Mouse (Mus musculus): ENCODE measurements around the gene Ip6k3. TPM values are rescaled to one million over a fixed set of nuclear protein-coding genes. Genes with fewer than 3 reads are reported as not detected.
A peak's percentile ranks its signal among the peaks of the same experiment; 100 is the strongest.

Ip6k3 gene
- polyA plus RNA-seq, 1 experiment from 2014 or later = not detected

GRCm38 (mm10) chr17:27200801-27201200 lies 33.2 kb upstream of the Ip6k3 start:
- DNase-seq (ENCODE audit: low spot score) (no peak), ATAC-seq (replicated peaks; ENCODE audit: low FRiP score, low TSS enrichment, low read depth) (no peak)
- Histone ChIP-seq H3K36me3 (ENCODE audit: control insufficient read depth, insufficient read depth, low read length) (peaks cover 57% of the 10 kb centered on the region), H3K4me2 (ENCODE audit: low read length) (no peak overlapping the region), H3K27ac (ENCODE audit: low read depth) (no peak overlapping the region), H3K9ac (ENCODE audit: low read length) (no peak overlapping the region), H3K4me3 (ENCODE audit: low read depth, low read length) (no peak overlapping the region), H3K27me3 (replicated peaks; ENCODE audit: control insufficient read depth, insufficient read depth, low read length) (no peaks in the 10 kb centered on the region), H3K9me3 (ENCODE audit: control insufficient read depth, low read length) (no peaks in the 10 kb centered on the region), H3K4me1 (replicated peaks; ENCODE audit: control insufficient read depth, insufficient read depth, low read length) (peaks cover 24% of the 10 kb centered on the region)
- whole genome bisulfite sequencing = 31% methylated on average over 11 of the region's 11 CpGs

GRCm38 (mm10) chr17:27199864-27200263 lies 32.3 kb upstream of the Ip6k3 start:
- H3K27ac ChIP-seq (ENCODE audit: low read depth) = no peak overlapping the region
- H3K4me3 ChIP-seq (ENCODE audit: low read depth, low read length) = no peak overlapping the region
- DNase-seq (ENCODE audit: low spot score) = no peak
- H3K4me2 ChIP-seq (ENCODE audit: low read length) = no peak overlapping the region
- ATAC-seq (replicated peaks; ENCODE audit: low FRiP score, low TSS enrichment, low read depth) = no peak
- 65% methylated on average over 7 of the region's 7 CpGs for WGBS
- no peak overlapping the region for H3K9ac ChIP-seq (ENCODE audit: low read length)
- peaks cover 23% of the 10 kb centered on the region for H3K4me1 ChIP-seq (replicated peaks; ENCODE audit: control insufficient read depth, insufficient read depth, low read length)
- no peaks in the 10 kb centered on the region for H3K27me3 ChIP-seq (replicated peaks; ENCODE audit: control insufficient read depth, insufficient read depth, low read length)
- no peaks in the 10 kb centered on the region for H3K9me3 ChIP-seq (ENCODE audit: control insufficient read depth, low read length)
- peaks cover 66% of the 10 kb centered on the region for H3K36me3 ChIP-seq (ENCODE audit: control insufficient read depth, insufficient read depth, low read length)

- WGBS = 98% methylated on average over 9 of the region's 9 CpGs
- H3K4me1 ChIP-seq (replicated peaks; ENCODE audit: control insufficient read depth, insufficient read depth, low read length) = peaks cover 20% of the 10 kb centered on the region
- no peak overlapping the region for H3K9ac ChIP-seq (ENCODE audit: low read length)
- ATAC-seq (replicated peaks; ENCODE audit: low FRiP score, low TSS enrichment, low read depth) (no peak), DNase-seq (ENCODE audit: low spot score) (no peak)
- no peak overlapping the region for H3K4me3 ChIP-seq (ENCODE audit: low read depth, low read length)
- H3K27ac ChIP-seq (ENCODE audit: low read depth) = no peak overlapping the region
- H3K9me3 ChIP-seq (ENCODE audit: control insufficient read depth, low read length) = no peaks in the 10 kb centered on the region
- no peak overlapping the region for H3K4me2 ChIP-seq (ENCODE audit: low read length)
- peaks cover 73% of the 10 kb centered on the region for H3K36me3 ChIP-seq (ENCODE audit: control insufficient read depth, insufficient read depth, low read length)
- no peaks in the 10 kb centered on the region for H3K27me3 ChIP-seq (replicated peaks; ENCODE audit: control insufficient read depth, insufficient read depth, low read length)
Measured at GRCm38 (mm10) chr17:27199205-27199604, 31.6 kb upstream of the Ip6k3 start.

- H3K36me3 ChIP-seq (ENCODE audit: control insufficient read depth, insufficient read depth, low read length) = peaks cover 95% of the 10 kb centered on the region
- H3K4me2 ChIP-seq (ENCODE audit: low read length) = no peak overlapping the region
- DNase-seq (ENCODE audit: low spot score) = no peak
- H3K27me3 ChIP-seq (replicated peaks; ENCODE audit: control insufficient read depth, insufficient read depth, low read length) = no peaks in the 10 kb centered on the region
- no peak for ATAC-seq (replicated peaks; ENCODE audit: low FRiP score, low TSS enrichment, low read depth)
- no peak overlapping the region for H3K27ac ChIP-seq (ENCODE audit: low read depth)
- peaks cover 6% of the 10 kb centered on the region for H3K4me1 ChIP-seq (replicated peaks; ENCODE audit: control insufficient read depth, insufficient read depth, low read length)
- H3K9ac ChIP-seq (ENCODE audit: low read length) = no peak overlapping the region
- H3K4me3 ChIP-seq (ENCODE audit: low read depth, low read length) = no peak overlapping the region
- no peaks in the 10 kb centered on the region for H3K9me3 ChIP-seq (ENCODE audit: control insufficient read depth, low read length)
- 81% methylated on average over 9 of the region's 9 CpGs for WGBS
Measured at GRCm38 (mm10) chr17:27196206-27196605, 28.6 kb upstream of the Ip6k3 start.

GRCm38 (mm10) chr17:27194258-27195185 lies 26.9 kb upstream of the Ip6k3 start:
- DNase-seq (ENCODE audit: low spot score) (no peak), ATAC-seq (replicated peaks; ENCODE audit: low FRiP score, low TSS enrichment, low read depth) (no peak)
- H3K4me1 ChIP-seq (replicated peaks; ENCODE audit: control insufficient read depth, insufficient read depth, low read length) = no peaks in the 10 kb centered on the region
- no peaks in the 10 kb centered on the region for H3K27me3 ChIP-seq (replicated peaks; ENCODE audit: control insufficient read depth, insufficient read depth, low read length)
- peaks cover 96% of the 10 kb centered on the region for H3K36me3 ChIP-seq (ENCODE audit: control insufficient read depth, insufficient read depth, low read length)
- H3K9me3 ChIP-seq (ENCODE audit: control insufficient read depth, low read length) = no peaks in the 10 kb centered on the region
- WGBS = 78% methylated on average over 20 of the region's 20 CpGs
- no peak overlapping the region for H3K27ac ChIP-seq (ENCODE audit: low read depth)
- H3K4me2 ChIP-seq (ENCODE audit: low read length) = no peak overlapping the region
- H3K4me3 ChIP-seq (ENCODE audit: low read depth, low read length) = no peak overlapping the region
- no peak overlapping the region for H3K9ac ChIP-seq (ENCODE audit: low read length)

- peaks cover 72% of the 10 kb centered on the region for H3K36me3 ChIP-seq (ENCODE audit: control insufficient read depth, insufficient read depth, low read length)
- 79% methylated on average over 5 of the region's 5 CpGs for WGBS
- DNase-seq (ENCODE audit: low spot score) (no peak), ATAC-seq (replicated peaks; ENCODE audit: low FRiP score, low TSS enrichment, low read depth) (no peak)
- no peak overlapping the region for H3K9ac ChIP-seq (ENCODE audit: low read length)
- no peak overlapping the region for H3K4me3 ChIP-seq (ENCODE audit: low read depth, low read length)
- no peak overlapping the region for H3K27ac ChIP-seq (ENCODE audit: low read depth)
- H3K27me3 ChIP-seq (replicated peaks; ENCODE audit: control insufficient read depth, insufficient read depth, low read length) = no peaks in the 10 kb centered on the region
- H3K9me3 ChIP-seq (ENCODE audit: control insufficient read depth, low read length) = no peaks in the 10 kb centered on the region
- no peak overlapping the region for H3K4me2 ChIP-seq (ENCODE audit: low read length)
- H3K4me1 ChIP-seq (replicated peaks; ENCODE audit: control insufficient read depth, insufficient read depth, low read length) = no peaks in the 10 kb centered on the region
Measured at GRCm38 (mm10) chr17:27191804-27192203, 24.2 kb upstream of the Ip6k3 start.

GRCm38 (mm10) chr17:27191189-27191588 lies 23.6 kb upstream of the Ip6k3 start:
- no peaks in the 10 kb centered on the region for H3K4me1 ChIP-seq (replicated peaks; ENCODE audit: control insufficient read depth, insufficient read depth, low read length)
- peaks cover 66% of the 10 kb centered on the region for H3K36me3 ChIP-seq (ENCODE audit: control insufficient read depth, insufficient read depth, low read length)
- H3K4me3 ChIP-seq (ENCODE audit: low read depth, low read length) = no peak overlapping the region
- no peak overlapping the region for H3K9ac ChIP-seq (ENCODE audit: low read length)
- no peak for DNase-seq (ENCODE audit: low spot score)
- 82% methylated on average over 6 of the region's 6 CpGs for WGBS
- H3K4me2 ChIP-seq (ENCODE audit: low read length) = no peak overlapping the region
- no peaks in the 10 kb centered on the region for H3K9me3 ChIP-seq (ENCODE audit: control insufficient read depth, low read length)
- H3K27me3 ChIP-seq (replicated peaks; ENCODE audit: control insufficient read depth, insufficient read depth, low read length) = no peaks in the 10 kb centered on the region
- ATAC-seq (replicated peaks; ENCODE audit: low FRiP score, low TSS enrichment, low read depth) = no peak
- no peak overlapping the region for H3K27ac ChIP-seq (ENCODE audit: low read depth)

GRCm38 (mm10) chr17:27189640-27190216 lies 22.1 kb upstream of the Ip6k3 start:
- Histone ChIP-seq H3K4me1 (replicated peaks; ENCODE audit: control insufficient read depth, insufficient read depth, low read length) (no peaks in the 10 kb centered on the region), H3K9ac (ENCODE audit: low read length) (no peak overlapping the region), H3K27ac (ENCODE audit: low read depth) (no peak overlapping the region), H3K27me3 (replicated peaks; ENCODE audit: control insufficient read depth, insufficient read depth, low read length) (no peaks in the 10 kb centered on the region), H3K4me2 (ENCODE audit: low read length) (no peak overlapping the region), H3K4me3 (ENCODE audit: low read depth, low read length) (no peak overlapping the region), H3K9me3 (ENCODE audit: control insufficient read depth, low read length) (no peaks in the 10 kb centered on the region), H3K36me3 (ENCODE audit: control insufficient read depth, insufficient read depth, low read length) (peaks cover 51% of the 10 kb centered on the region)
- DNase-seq (ENCODE audit: low spot score) (peak; percentile 72), ATAC-seq (replicated peaks; ENCODE audit: low FRiP score, low TSS enrichment, low read depth) (peak; percentile 71)
- WGBS = 35% methylated on average over 10 of the region's 10 CpGs
